Mouse (Mus musculus) limb, embryonic 15.5 days (tissue): Measurements from ENCODE around the gene Rnf180. TPM values are rescaled to one million over a fixed set of nuclear protein-coding genes. Genes with fewer than 3 reads are reported as not detected.

Experiments
- ATAC-seq: fragments of 200-750 bp; cut with Nextera tagmentation; 2 replicates; pipeline ENCODE4 v1.8.0; 2017; ENCODE audit warnings: low read depth, moderate TSS enrichment; ENCODE audit not compliant: insufficient number of reproducible peaks, low FRiP score, low TSS enrichment
- H3K27ac ChIP-seq: fragments of 300-500 bp; sonication (generic); 2 replicates; pipeline ENCODE4 v1.5.1; 2015; ENCODE audit warnings: moderate library complexity, mild to moderate bottlenecking, inconsistent platforms
- H3K27me3 ChIP-seq: fragments of 300-500 bp; sonication (generic); 2 replicates; pipeline ENCODE4 v1.6.1; 2015; ENCODE audit warnings: inconsistent platforms
- H3K36me3 ChIP-seq: fragments of 300-500 bp; sonication (generic); 2 replicates; pipeline ENCODE4 v1.6.1; 2015; ENCODE audit warnings: inconsistent platforms
- H3K4me1 ChIP-seq: fragments of 300-500 bp; sonication (generic); 2 replicates; pipeline ENCODE4 v1.6.1; 2015; ENCODE audit warnings: inconsistent platforms
- H3K4me2 ChIP-seq: fragments of 300-500 bp; sonication (generic); 2 replicates; pipeline ENCODE4 v1.6.1; 2015; ENCODE audit warnings: mild to moderate bottlenecking, inconsistent platforms
- H3K4me3 ChIP-seq: fragments of 300-500 bp; sonication (generic); 2 replicates; pipeline ENCODE4 v1.5.1; 2015; ENCODE audit warnings: mild to moderate bottlenecking, inconsistent platforms
- H3K9ac ChIP-seq: fragments of 300-500 bp; sonication (generic); 2 replicates; pipeline ENCODE4 v1.6.1; 2015; ENCODE audit warnings: inconsistent platforms
- H3K9me3 ChIP-seq: fragments of 300-500 bp; sonication (generic); 2 replicates; pipeline ENCODE4 v1.6.1; 2016; ENCODE audit warnings: inconsistent platforms
- WGBS: fragments of 180-500 bp; shearing (Covaris S2); methylation state at CpG from one replicate; pipeline ENCODE4 v1.1.7; 2015; 5-methylcytosine and 5-hydroxymethylcytosine counted together
- polyA plus RNA-seq: library from polyadenylated mRNA; unstranded; fragments of >200 nt; fragmentation: Nextera tagmentation; extraction: Ambion mirVana; gene quantifications from 2 replicates; pipeline ENCODE4 v1.2.1, GENCODE M21; 2015

The Rnf180 gene
- polyA plus RNA-seq, 1 experiment from 2014 or later = 7.7 TPM

DNA sequence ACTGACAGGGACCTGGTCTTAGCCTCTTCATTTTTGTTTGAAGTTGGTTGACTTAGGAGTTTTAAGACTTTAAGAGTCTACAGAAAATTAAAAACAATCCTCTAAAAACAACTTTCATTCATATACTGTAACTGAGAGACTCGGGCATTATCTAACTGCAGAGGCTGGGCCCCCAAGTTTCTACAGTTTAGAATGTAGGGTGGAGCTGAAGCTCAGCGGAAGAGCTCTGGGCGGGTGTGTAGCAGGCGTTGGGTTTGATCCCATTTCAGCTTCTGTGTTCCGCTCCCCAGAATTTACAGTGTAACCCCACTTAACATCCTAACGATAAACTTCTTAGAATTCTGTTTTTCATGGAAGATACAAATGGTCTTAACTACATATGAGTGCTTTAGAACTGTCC lies 183.0 kb downstream of the Rnf180 start:
- Histone ChIP-seq H3K9ac (no peak overlapping the region), H3K9me3 (no peaks in the 10 kb centered on the region), H3K27ac (no peak overlapping the region), H3K4me2 (no peak overlapping the region), H3K27me3 (no peaks in the 10 kb centered on the region), H3K4me3 (no peak overlapping the region), H3K4me1 (no peaks in the 10 kb centered on the region), H3K36me3 (no peaks in the 10 kb centered on the region)
- ATAC-seq = no peak
- 84% methylated on average over 6 of the region's 6 CpGs for WGBS

DNA sequence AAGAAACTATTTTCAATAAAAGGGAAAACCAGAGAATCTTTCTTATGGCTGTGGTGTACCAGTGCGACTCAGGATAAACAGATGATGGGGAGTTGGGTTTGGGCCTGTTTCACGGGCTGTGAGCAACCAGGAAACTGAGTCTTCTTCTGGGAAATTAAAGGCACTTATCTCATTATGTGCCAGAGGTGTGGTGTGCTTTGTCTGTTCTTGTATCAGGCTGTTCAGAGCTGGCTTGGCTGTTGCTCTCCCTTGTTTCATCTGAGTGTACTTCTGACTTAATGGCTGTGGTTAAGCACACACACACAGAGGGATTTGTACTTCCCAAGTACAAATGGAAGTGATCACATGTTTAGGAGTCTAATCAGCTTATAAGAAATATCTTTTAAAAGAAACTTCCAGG lies 190.2 kb downstream of the Rnf180 start:
- Histone ChIP-seq H3K27me3 (no peaks in the 10 kb centered on the region), H3K9me3 (no peaks in the 10 kb centered on the region), H3K36me3 (no peaks in the 10 kb centered on the region), H3K4me3 (no peak overlapping the region), H3K27ac (no peak overlapping the region), H3K4me2 (no peak overlapping the region), H3K9ac (no peak overlapping the region), H3K4me1 (no peaks in the 10 kb centered on the region)
- no peak for ATAC-seq
- 77% methylated on average over 2 of the region's 2 CpGs for WGBS

DNA sequence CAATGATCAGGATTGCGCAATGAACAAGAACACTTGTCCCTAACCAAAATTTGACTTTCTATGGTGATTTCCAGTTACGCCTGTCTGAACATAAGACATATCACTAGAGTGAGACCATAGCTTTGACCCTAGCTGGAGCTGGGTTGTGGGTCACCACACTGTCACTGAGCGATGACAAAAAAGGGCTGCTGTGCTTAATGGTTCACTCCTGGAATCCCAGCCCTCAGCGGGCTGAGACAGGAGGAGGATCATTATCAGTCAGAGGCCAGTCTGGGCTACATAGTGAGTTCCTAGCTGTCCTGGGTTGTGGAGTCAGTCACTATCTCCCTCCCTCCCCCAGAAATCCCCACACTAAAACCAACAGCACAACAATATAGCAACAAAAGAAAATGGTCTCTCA lies 193.9 kb downstream of the Rnf180 start:
- WGBS = 87% methylated on average over 4 of the region's 4 CpGs

DNA sequence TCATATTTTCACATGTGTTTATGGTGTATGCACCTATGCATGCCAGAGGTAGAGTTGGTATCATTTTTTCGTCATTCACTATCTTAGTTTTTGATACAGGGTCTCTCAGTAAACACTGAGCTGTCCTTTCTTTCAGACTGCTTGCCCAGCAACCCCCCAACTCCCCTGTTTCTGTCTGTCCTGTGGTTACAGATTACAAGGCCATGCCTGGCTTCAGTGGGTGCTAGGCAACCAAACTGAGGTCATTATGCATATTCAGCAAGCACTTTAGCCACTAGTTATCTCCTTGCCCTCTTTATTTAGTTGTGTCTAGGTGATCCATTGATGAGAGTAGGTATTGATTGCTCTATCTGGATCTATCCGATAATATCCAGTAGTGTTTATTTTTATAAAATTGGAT lies 198.3 kb downstream of the Rnf180 start:
- H3K27me3 ChIP-seq = no peaks in the 10 kb centered on the region
- H3K9me3 ChIP-seq = no peaks in the 10 kb centered on the region
- no peak overlapping the region for H3K9ac ChIP-seq
- no peak overlapping the region for H3K27ac ChIP-seq
- H3K4me3 ChIP-seq = no peak overlapping the region
- no peaks in the 10 kb centered on the region for H3K4me1 ChIP-seq
- no peaks in the 10 kb centered on the region for H3K36me3 ChIP-seq
- no peak overlapping the region for H3K4me2 ChIP-seq
- no peak for ATAC-seq
- 89% methylated on average over 2 of the region's 2 CpGs for WGBS

More for the DNA sequence above, 193.9 kb downstream of the Rnf180 start:
- no peaks in the 10 kb centered on the region for H3K4me1 ChIP-seq
- no peaks in the 10 kb centered on the region for H3K27me3 ChIP-seq
- H3K9ac ChIP-seq = no peak overlapping the region
- no peak overlapping the region for H3K4me2 ChIP-seq
- no peaks in the 10 kb centered on the region for H3K9me3 ChIP-seq
- no peak overlapping the region for H3K4me3 ChIP-seq
- no peak overlapping the region for H3K27ac ChIP-seq
- no peaks in the 10 kb centered on the region for H3K36me3 ChIP-seq
- ATAC-seq = no peak

DNA sequence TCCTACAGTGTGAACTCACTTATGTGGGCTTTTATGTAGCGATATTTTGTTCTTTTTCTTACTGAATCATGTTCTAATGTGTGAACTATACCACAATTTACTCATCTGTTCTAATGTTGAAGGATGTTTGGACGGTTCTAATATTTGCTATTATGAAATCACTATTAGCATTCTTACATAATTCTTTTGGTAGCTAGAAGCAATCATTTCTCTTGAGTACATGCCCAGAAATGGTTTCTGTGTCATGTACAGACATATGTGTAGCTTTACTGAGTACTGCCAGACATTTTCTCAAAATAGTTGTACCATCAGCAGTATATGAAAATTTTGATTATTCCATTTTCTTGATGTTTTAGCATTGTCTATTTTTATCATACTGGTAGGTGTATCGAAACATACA lies 205.3 kb downstream of the Rnf180 start:
- 86% methylated on average over 3 of the region's 3 CpGs for WGBS
- Histone ChIP-seq H3K27ac (no peak overlapping the region), H3K27me3 (no peaks in the 10 kb centered on the region), H3K9ac (no peak overlapping the region), H3K4me2 (no peak overlapping the region), H3K4me1 (no peaks in the 10 kb centered on the region), H3K9me3 (no peaks in the 10 kb centered on the region), H3K4me3 (no peak overlapping the region), H3K36me3 (no peaks in the 10 kb centered on the region)
- ATAC-seq = no peak

DNA sequence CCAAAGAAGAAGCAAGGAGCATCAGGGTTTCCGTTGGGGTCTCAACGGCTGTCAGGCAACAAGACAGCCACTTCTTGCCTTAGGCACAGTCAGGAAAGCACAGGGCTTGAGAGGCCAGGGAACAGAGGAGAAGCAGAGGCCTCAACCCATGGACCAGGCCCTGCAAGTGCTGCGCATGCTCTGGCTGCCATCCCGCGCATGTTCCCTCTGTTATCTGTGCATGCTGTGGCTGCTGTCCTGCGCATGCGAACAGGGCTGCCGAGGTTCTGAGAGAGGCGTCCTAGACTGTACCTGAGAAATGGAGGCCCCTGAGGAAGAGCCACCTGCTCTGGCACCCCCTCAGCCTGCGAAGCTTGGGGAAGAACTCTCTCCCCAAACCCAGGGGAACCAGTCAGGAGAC lies 212.8 kb downstream of the Rnf180 start, which contains the start of gene 4933425L06Rik:
Gene 4933425L06Rik (plus strand): TSS at position 261 of the 400 bp plus-strand sequence.
- Histone ChIP-seq H3K36me3 (no peaks in the 10 kb centered on the region), H3K9ac (no peak within 1 kb of the TSS), H3K27ac (no peak within 1 kb of the TSS), H3K4me1 (no peaks in the 10 kb centered on the region), H3K4me2 (no peak within 1 kb of the TSS), H3K4me3 (no peak within 1 kb of the TSS), H3K9me3 (no peaks in the 10 kb centered on the region), H3K27me3 (no peaks in the 10 kb centered on the region)
- no peak for ATAC-seq
- 87% methylated on average over 10 of the region's 10 CpGs for WGBS

Other genes with a start within 250 kb of the Rnf180 start
- gene Rgs7bp, start 239.9 kb downstream of the Rnf180 start, polyA plus RNA-seq = 4.8 and 5.0 TPM in 2 replicates
- not detected in 2 replicates for gene 4933425L06Rik, start 212.7 kb downstream of the Rnf180 start, polyA plus RNA-seq
- gene Htr1a, start 148.8 kb upstream of the Rnf180 start, polyA plus RNA-seq = 0.03 TPM in 1 of 2 replicates, not detected in the other